Mouse (Mus musculus) liver, adult 2 months (tissue): ENCODE measurements at regions not wholly inside any gene's neighbourhood (a gene's known extent, or its start where the extent isn't known, plus 50 kb on each side); places are given as distances from the start of the nearest gene placed in this dataset.

ENCODE experiments used
- DNase-seq: peaks from one replicate; pipeline ENCODE4 v3.0.0-alpha.2; 2011; ENCODE audit warnings: low read depth, low spot score; ENCODE audit errors: extremely low read depth
- H3K27ac ChIP-seq: fragments of 200-500 bp; replicated peaks from 2 replicates; pipeline ENCODE4 v1.5.1; 2012; ENCODE audit warnings: low read depth, mild to moderate bottlenecking, control low read depth, inconsistent platforms, low read length; ENCODE audit not compliant: insufficient read depth
- H3K27me3 ChIP-seq: fragments of 200-500 bp; 2 replicates; pipeline ENCODE4 v1.6.1; 2012; ENCODE audit warnings: mild to moderate bottlenecking, moderate library complexity, low read length, inconsistent platforms; ENCODE audit not compliant: control insufficient read depth, insufficient read depth
- H3K36me3 ChIP-seq: fragments of 200-500 bp; 2 replicates; pipeline ENCODE4 v1.6.1; 2012; ENCODE audit warnings: low read length, inconsistent platforms; ENCODE audit not compliant: control insufficient read depth, insufficient read depth
- H3K4me1 ChIP-seq: fragments of 200-500 bp; 2 replicates; pipeline ENCODE4 v1.6.1; 2011; ENCODE audit warnings: low read length; ENCODE audit not compliant: control insufficient read depth, insufficient read depth
- H3K4me3 ChIP-seq: fragments of 200-500 bp; 2 replicates; pipeline ENCODE4 v1.5.1; 2011; ENCODE audit warnings: low read depth, mild to moderate bottlenecking, control low read depth, low read length, moderate library complexity; ENCODE audit not compliant: insufficient read depth
- H3K79me2 ChIP-seq: fragments of 200-500 bp; 2 replicates; pipeline ENCODE4 v1.6.1; 2012; ENCODE audit warnings: inconsistent platforms, mild to moderate bottlenecking, low read length, moderate library complexity; ENCODE audit not compliant: control insufficient read depth, insufficient read depth
- H3K9ac ChIP-seq: fragments of 200-500 bp; 2 replicates; pipeline ENCODE4 v1.6.1; 2012; ENCODE audit warnings: low read depth, mild to moderate bottlenecking, control low read depth, inconsistent platforms, low read length
- CTCF ChIP-seq: fragments of 200-500 bp; IDR thresholded peaks from 2 replicates; pipeline ENCODE4 v1.5.1; 2011; ENCODE audit warnings: low read depth, low read length, control low read depth
- POLR2A ChIP-seq: fragments of 200-500 bp; IDR thresholded peaks from 2 replicates; pipeline ENCODE4 v1.6.1; 2011; ENCODE audit warnings: low read length, control low read depth; ENCODE audit not compliant: insufficient read depth; ENCODE audit errors: extremely low read depth
- WGBS: fragments of 180-500 bp; shearing (Covaris S2); methylation state at CpG from one replicate; pipeline ENCODE4 v1.1.7; 2018; 5-methylcytosine and 5-hydroxymethylcytosine counted together

DNA sequence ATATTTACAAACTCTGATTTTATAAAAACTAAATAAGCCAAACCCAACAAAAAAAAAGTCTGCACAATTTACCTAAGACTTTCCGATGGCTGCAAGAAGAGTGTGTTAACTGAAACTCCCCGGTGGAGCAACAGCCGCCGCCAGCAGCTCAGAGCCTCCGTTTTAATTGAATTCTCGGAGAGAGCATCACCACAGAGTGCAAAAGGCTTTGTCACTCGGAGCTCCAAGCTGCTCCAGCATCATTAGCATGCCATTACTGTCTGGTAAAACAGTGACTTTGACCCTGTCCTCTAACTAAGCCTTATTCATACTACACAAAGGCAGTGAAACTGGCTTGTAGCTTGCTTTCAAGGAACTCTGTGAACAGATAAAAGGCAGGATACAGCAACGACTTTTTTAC is 176.5 kb downstream of the Efnb2 start:
- no peak for DNase-seq
- TF ChIP-seq POLR2A = no peak
- TF ChIP-seq CTCF = no peak
- H3K27ac ChIP-seq = no peak overlapping the region
- no peak overlapping the region for H3K9ac ChIP-seq
- H3K4me1 ChIP-seq = peaks cover 1% of the 10 kb centered on the region; the same call in 1 of the 2 replicates
- H3K36me3 ChIP-seq = no peaks in the 10 kb centered on the region
- H3K4me3 ChIP-seq = no peak overlapping the region
- H3K27me3 ChIP-seq = no peaks in the 10 kb centered on the region; the same call in 1 of the 2 replicates
- H3K79me2 ChIP-seq = no peaks in the 10 kb centered on the region
- WGBS = 54% methylated on average over 8 of the region's 8 CpGs

DNA sequence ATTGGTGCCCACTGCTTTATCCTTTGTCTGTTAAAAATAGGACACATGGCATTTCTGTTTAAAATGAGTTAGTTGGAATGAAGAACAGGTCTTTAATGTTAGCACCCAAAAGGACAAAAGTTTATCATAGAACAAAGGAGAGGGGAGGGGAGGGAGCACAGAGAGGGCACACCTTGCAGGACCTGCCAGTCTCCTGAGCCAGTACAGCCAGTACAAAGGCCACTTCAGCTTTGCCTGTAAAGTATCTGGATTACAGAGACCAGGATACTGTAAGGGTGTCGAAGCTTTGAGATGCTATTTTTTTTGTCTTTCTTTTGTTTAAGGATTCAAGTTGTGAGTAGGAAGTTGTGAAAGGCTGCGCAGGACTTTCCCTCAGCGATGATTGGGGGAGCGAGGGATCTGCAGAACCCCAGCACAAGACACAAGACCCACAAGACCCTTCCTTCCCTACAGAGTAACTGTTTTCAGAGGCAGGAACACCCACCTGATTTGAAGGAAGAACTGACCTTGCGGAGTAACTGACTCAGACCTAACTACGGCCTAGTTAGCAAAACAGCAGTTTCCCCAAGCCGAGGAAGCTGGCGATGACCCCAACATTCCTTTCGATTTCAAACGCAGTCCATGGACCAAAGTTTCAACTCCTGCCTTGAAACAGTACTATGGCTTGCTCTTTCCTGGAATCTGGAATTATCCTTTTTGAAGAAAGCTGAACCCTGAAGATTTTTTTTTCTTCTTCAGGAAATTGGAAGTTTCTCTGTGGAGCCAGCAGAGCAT is 178.1 kb downstream of the Efnb2 start:
- Histone ChIP-seq H3K4me3 (no peak overlapping the region), H3K27me3 (no peaks in the 10 kb centered on the region), H3K4me1 (peaks cover 1% of the 10 kb centered on the region; the same call in 1 of the 2 replicates), H3K36me3 (no peaks in the 10 kb centered on the region), H3K79me2 (no peaks in the 10 kb centered on the region), H3K9ac (no peak overlapping the region), H3K27ac (no peak overlapping the region)
- 63% methylated on average over 10 of the region's 10 CpGs for WGBS
- TF ChIP-seq POLR2A (no peak), CTCF (no peak)
- no peak for DNase-seq

GRCm38 (mm10) chr8:8477456-8477855 is 183.6 kb downstream of the Efnb2 start:
- Histone ChIP-seq H3K79me2 (no peaks in the 10 kb centered on the region), H3K36me3 (no peaks in the 10 kb centered on the region), H3K27ac (no peak overlapping the region), H3K4me1 (no peaks in the 10 kb centered on the region), H3K27me3 (no peaks in the 10 kb centered on the region), H3K9ac (no peak overlapping the region), H3K4me3 (no peak overlapping the region)
- DNase-seq = peak; percentile 6
- 71% methylated on average over 5 of the region's 5 CpGs for WGBS
- no peak for TF ChIP-seq CTCF
- no peak for TF ChIP-seq POLR2A

DNA sequence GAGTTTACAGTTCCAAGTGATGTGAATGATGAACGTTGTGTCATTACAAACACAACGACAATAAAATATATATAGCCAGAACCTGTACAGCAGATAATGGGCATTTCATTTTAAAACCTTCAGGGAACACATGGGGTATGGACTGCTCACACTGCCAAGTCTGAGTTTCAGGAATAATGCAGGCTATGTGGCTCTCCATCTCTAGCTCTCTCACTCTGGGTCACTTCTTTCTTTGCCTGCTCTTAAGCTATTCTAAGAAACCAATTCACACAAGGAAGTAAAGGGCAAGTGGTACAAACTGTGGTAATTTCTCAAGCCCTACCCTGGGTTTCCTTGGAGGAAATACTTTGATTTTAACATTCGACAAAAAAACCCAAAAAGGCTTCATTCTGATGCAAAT is 192.5 kb downstream of the Efnb2 start:
- H3K9ac ChIP-seq = no peak overlapping the region
- H3K4me1 ChIP-seq = no peaks in the 10 kb centered on the region
- no peaks in the 10 kb centered on the region for H3K79me2 ChIP-seq
- TF ChIP-seq POLR2A = no peak
- no peak for TF ChIP-seq CTCF
- H3K36me3 ChIP-seq = no peaks in the 10 kb centered on the region
- H3K27me3 ChIP-seq = no peaks in the 10 kb centered on the region
- no peak overlapping the region for H3K4me3 ChIP-seq
- WGBS = 59% methylated on average over 3 of the region's 3 CpGs
- no peak for DNase-seq
- H3K27ac ChIP-seq = no peak overlapping the region

DNA sequence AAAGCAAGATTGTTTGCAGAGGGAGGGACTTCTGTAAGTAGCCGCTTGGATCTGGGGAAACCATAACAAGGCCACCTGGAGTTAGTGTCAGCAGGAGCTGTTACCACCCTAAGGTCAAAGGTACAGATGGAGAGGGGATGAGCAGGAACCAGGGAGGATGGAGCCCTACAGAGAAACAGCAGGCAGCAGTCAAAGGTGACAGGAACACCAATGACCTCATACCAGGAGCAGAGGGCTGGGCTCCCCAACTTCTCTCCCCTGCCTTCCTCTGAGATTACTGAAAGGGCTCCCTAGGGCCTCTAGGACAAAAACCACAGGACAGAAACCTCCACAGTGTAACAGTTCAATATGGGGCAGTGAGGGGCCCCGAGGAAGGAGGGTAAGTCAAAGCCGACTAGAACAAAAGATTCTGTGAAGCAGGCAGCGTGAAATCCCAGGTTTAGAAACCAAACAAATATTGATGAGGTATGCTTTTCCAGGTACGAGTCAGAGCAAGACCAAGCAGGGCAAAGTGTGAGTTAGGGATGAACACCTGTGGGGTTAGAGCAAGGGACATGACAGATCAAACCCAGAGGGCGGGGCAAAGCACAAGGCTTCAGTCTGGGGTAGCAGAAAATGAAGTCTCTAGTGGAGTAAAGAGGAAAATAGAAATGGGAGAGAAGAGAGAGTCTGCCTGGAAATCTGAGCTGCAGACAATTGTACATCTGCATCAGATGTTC is 194.4 kb downstream of the Efnb2 start:
- no peak overlapping the region for H3K27ac ChIP-seq
- H3K36me3 ChIP-seq = no peaks in the 10 kb centered on the region
- DNase-seq = no peak
- no peak overlapping the region for H3K9ac ChIP-seq
- no peak for TF ChIP-seq CTCF
- no peaks in the 10 kb centered on the region for H3K79me2 ChIP-seq
- H3K4me1 ChIP-seq = no peaks in the 10 kb centered on the region
- no peak overlapping the region for H3K4me3 ChIP-seq
- H3K27me3 ChIP-seq = no peaks in the 10 kb centered on the region
- 29% methylated on average over 6 of the region's 6 CpGs for WGBS

DNA sequence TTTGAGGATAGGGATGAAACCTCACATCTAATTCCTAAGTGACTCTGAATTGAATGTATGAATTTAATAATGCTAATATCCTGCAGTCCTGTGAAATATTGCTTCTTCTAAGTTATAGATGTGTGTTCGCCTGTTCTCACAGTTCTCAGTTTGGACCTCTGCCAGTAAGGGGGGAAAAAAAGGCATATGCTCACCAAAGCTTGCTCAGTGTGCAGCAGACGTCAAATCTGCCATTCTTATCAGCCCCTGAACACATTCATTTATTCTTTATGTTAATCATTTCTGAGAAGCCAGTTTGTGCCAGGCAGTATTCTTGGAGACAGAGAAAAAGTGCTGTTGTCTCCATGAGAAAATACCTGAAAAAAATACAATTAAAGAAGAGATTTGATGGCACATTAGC is 198.6 kb downstream of the Efnb2 start:
- TF ChIP-seq CTCF (no peak), POLR2A (no peak)
- Histone ChIP-seq H3K36me3 (no peaks in the 10 kb centered on the region), H3K79me2 (no peaks in the 10 kb centered on the region), H3K27me3 (no peaks in the 10 kb centered on the region), H3K9ac (no peak overlapping the region), H3K27ac (no peak overlapping the region), H3K4me1 (no peaks in the 10 kb centered on the region), H3K4me3 (no peak overlapping the region)
- 51% methylated on average over 2 of the region's 2 CpGs for WGBS
- DNase-seq = no peak
